ENCODE assay signal across 18 mouse cellular contexts in genomic region chr10:126337426-126337825, GRCm38 (mm10).
DNase-seq lines count a peak whose midpoint lies in the region; ATAC-seq and TF ChIP-seq lines count a peak whose summit lies in the region.
"Had no signal": no experiment of that assay in that cellular context is flagged by ENCODE, and none has a peak within 500 bp of the region (broad histone marks: within the 10 kb centered on the region; RNA-seq: fewer than 3 reads in every experiment).

No protein-coding gene starts in this region.

- H3K27me3 ChIP-seq in heart, adult 2 months (ENCODE audit: control insufficient read depth, insufficient read depth, low read length), result no peaks in the 10 kb centered on the region
- H3K27me3 ChIP-seq in liver, embryonic 14.5 days (ENCODE audit: control insufficient read depth, insufficient read depth, low read length), result no peaks in the 10 kb centered on the region
- no peaks in the 10 kb centered on the region for H3K27me3 ChIP-seq in liver, embryonic 11.5 days (replicated peaks; ENCODE audit: control insufficient read depth, insufficient read depth, low read length)
- no peaks in the 10 kb centered on the region for H3K27me3 ChIP-seq in MEL (ENCODE audit: control insufficient read depth in 1 of 2, insufficient read depth in 2 of 2, low read length in 2 of 2)
- H3K27me3 ChIP-seq: liver, embryonic 13.5 days had no signal

- peak; percentile 5 for TF ChIP-seq RAD21 in MEL (IDR thresholded peaks at IDR 0.05; ENCODE audit: low read depth, low read length)

- H3K9me3 ChIP-seq in liver, embryonic 14.5 days (ENCODE audit: control insufficient read depth, low read length), result no peaks in the 10 kb centered on the region; the same call in 1 of the 2 replicates
- H3K9me3 ChIP-seq in liver, embryonic 11.5 days (ENCODE audit: control insufficient read depth, low read length), result peaks cover 6% of the 10 kb centered on the region; the same call in 1 of the 2 replicates
- H3K9me3 ChIP-seq in MEL (replicated peaks; ENCODE audit: insufficient read depth, low read length), result no peaks in the 10 kb centered on the region

- H3K36me3 ChIP-seq in heart, adult 2 months (ENCODE audit: control insufficient read depth, insufficient read depth, low read length), result no peaks in the 10 kb centered on the region
- no peaks in the 10 kb centered on the region for H3K36me3 ChIP-seq in liver, embryonic 14.5 days (replicated peaks; ENCODE audit: control insufficient read depth, insufficient read depth, low read depth)
- no peaks in the 10 kb centered on the region for H3K36me3 ChIP-seq in liver, embryonic 11.5 days (ENCODE audit: control insufficient read depth, insufficient read depth, low read length)
- no peaks in the 10 kb centered on the region for H3K36me3 ChIP-seq in MEL (ENCODE audit: control insufficient read depth in 1 of 2, insufficient read depth in 2 of 2, low read length in 2 of 2)
- H3K36me3 ChIP-seq: heart, embryonic 13.5 days; hindbrain, embryonic 15.5 days; liver, embryonic 13.5 days had no signal

- 65% methylated on average over 4 of the region's 4 CpGs for WGBS in heart, adult 2 months
- WGBS in liver, embryonic 14.5 days (ENCODE audit: insufficient replicate concordance), result 49% methylated on average over 4 of the region's 4 CpGs
- WGBS in liver, embryonic 11.5 days, result 62% methylated on average over 4 of the region's 4 CpGs

- no peak for DNase-seq in heart, adult 2 months
- DNase-seq in heart, postnatal 36 days, result no peak
- no peak for DNase-seq in liver, embryonic 14.5 days (ENCODE audit: low read depth in 3 of 3, low spot score in 3 of 3)
- DNase-seq in liver, embryonic 11.5 days (ENCODE audit: low spot score), result no peak
- peak; percentile 7 for DNase-seq in MEL (ENCODE audit: low read depth, low spot score)
- no peak for DNase-seq in brain, embryonic 14.5 days (ENCODE audit: low read depth)
- DNase-seq in cerebellum, adult 11 months, result no peak
- DNase-seq: adrenal gland, postnatal 14 days; cerebellum, adult 11-12 months; cerebellum, postnatal 14 days; kidney, adult 11 months; kidney, postnatal 25 days; liver, embryonic 13.5 days; thymus, postnatal 25 days had no signal

- no peak overlapping the region for H3K4me3 ChIP-seq in heart, adult 2 months
- no peak overlapping the region for H3K4me3 ChIP-seq in liver, embryonic 14.5 days (ENCODE audit: insufficient read depth in 1 of 2, low read depth in 2 of 2, low read length in 2 of 2)
- H3K4me3 ChIP-seq in liver, embryonic 11.5 days (ENCODE audit: low read depth, low read length), result no peak overlapping the region
- H3K4me3 ChIP-seq in MEL (ENCODE audit: control insufficient read depth in 1 of 2, insufficient read depth in 1 of 2, low read depth in 2 of 2, low read length in 2 of 2), result no peak overlapping the region
- H3K4me3 ChIP-seq: heart, embryonic 13.5 days; hindbrain, embryonic 15.5 days; liver, embryonic 13.5 days had no signal

- TF ChIP-seq POLR2A in heart, adult 2 months (IDR thresholded peaks at IDR 0.05; ENCODE audit: insufficient read depth, low read depth, low read length), result no peak
- TF ChIP-seq POLR2A in MEL (IDR thresholded peaks at IDR 0.05; ENCODE audit: control insufficient read depth in 1 of 2, insufficient read depth in 1 of 2, low read depth in 1 of 2, low read length in 2 of 2, poor library complexity in 1 of 2), result no peak
- no peak for TF ChIP-seq POLR2A in brain, embryonic 14.5 days (IDR thresholded peaks at IDR 0.05; ENCODE audit: borderline replicate concordance, extremely low read depth, insufficient read depth, insufficient read length, poor library complexity, severe bottlenecking)

- intact Hi-C loops in heart, adult 2 months (cut with DNase I), result loop anchor here (10.0 kb wide), 1 partner anchor 553 kb away; no protein-coding TSS in a partner anchor
- intact Hi-C loops in heart, postnatal 36 days (cut with DNase I), result loop anchor here (10.0 kb wide), 1 partner anchor 197 kb away; no protein-coding TSS in a partner anchor

- no peak overlapping the region for H3K4me2 ChIP-seq in liver, embryonic 14.5 days (ENCODE audit: low read depth)
- no peak overlapping the region for H3K4me2 ChIP-seq in liver, embryonic 11.5 days
- H3K4me2 ChIP-seq: heart, embryonic 13.5 days; hindbrain, embryonic 15.5 days; liver, embryonic 13.5 days had no signal

- TF ChIP-seq CTCF in heart, adult 2 months (IDR thresholded peaks at IDR 0.05), result peak; percentile 38
- peak; percentile 60 for TF ChIP-seq CTCF in liver, embryonic 14.5 days (IDR thresholded peaks at IDR 0.05; ENCODE audit: low read depth)
- peak; percentile 18 to 37 (median 32); a peak in 5 of 6 replicates for TF ChIP-seq CTCF in MEL (IDR thresholded peaks at IDR 0.05 in 2 of 3, conservative IDR thresholded peaks at IDR 0.05 in 1 of 3; ENCODE audit: control insufficient read depth in 1 of 3, insufficient read depth in 1 of 3, low read depth in 2 of 3, low read length in 3 of 3, poor library complexity in 1 of 3, severe bottlenecking in 1 of 3)
- peak; percentile 31; the same call in 1 of the 2 replicates for TF ChIP-seq CTCF in brain, embryonic 14.5 days (IDR thresholded peaks at IDR 0.05; ENCODE audit: borderline replicate concordance, extremely low read depth, insufficient read depth, insufficient read length)

- H3K79me2 ChIP-seq in heart, adult 2 months (replicated peaks; ENCODE audit: control insufficient read depth, insufficient read depth, low read length), result no peaks in the 10 kb centered on the region
- no peaks in the 10 kb centered on the region for H3K79me2 ChIP-seq in MEL (ENCODE audit: control insufficient read depth, insufficient read depth, low read length, poor library complexity)

- H3K27ac ChIP-seq in heart, adult 2 months, result no peak overlapping the region
- H3K27ac ChIP-seq in liver, embryonic 14.5 days, result no peak overlapping the region
- no peak overlapping the region for H3K27ac ChIP-seq in liver, embryonic 11.5 days (ENCODE audit: low read depth, low read length)
- H3K27ac ChIP-seq in MEL (ENCODE audit: control insufficient read depth, low read depth, low read length), result no peak overlapping the region
- H3K27ac ChIP-seq: heart, embryonic 13.5 days; hindbrain, embryonic 15.5 days; liver, embryonic 13.5 days had no signal

- ATAC-seq in liver, embryonic 14.5 days (ENCODE audit: insufficient read depth), result no peak
- ATAC-seq in liver, embryonic 11.5 days (replicated peaks; ENCODE audit: low FRiP score), result no peak
- ATAC-seq: forebrain, embryonic 16.5 days; midbrain, embryonic 16.5 days had no signal

- H3K4me1 ChIP-seq in heart, adult 2 months (ENCODE audit: control insufficient read depth, insufficient read depth, low read length), result no peaks in the 10 kb centered on the region
- H3K4me1 ChIP-seq in liver, embryonic 14.5 days (replicated peaks; ENCODE audit: control insufficient read depth in 2 of 2, insufficient read depth in 2 of 2, low read length in 1 of 2), result no peaks in the 10 kb centered on the region
- no peaks in the 10 kb centered on the region for H3K4me1 ChIP-seq in liver, embryonic 11.5 days (replicated peaks; ENCODE audit: control insufficient read depth, insufficient read depth, low read length)
- no peaks in the 10 kb centered on the region for H3K4me1 ChIP-seq in MEL (ENCODE audit: control insufficient read depth in 1 of 2, insufficient read depth in 2 of 2, low read length in 2 of 2)
- H3K4me1 ChIP-seq: heart, embryonic 13.5 days; hindbrain, embryonic 15.5 days; liver, embryonic 13.5 days had no signal

- H3K9ac ChIP-seq in heart, adult 2 months (ENCODE audit: low read depth, low read length), result no peak overlapping the region
- no peak overlapping the region for H3K9ac ChIP-seq in liver, embryonic 14.5 days (replicated peaks)
- no peak overlapping the region for H3K9ac ChIP-seq in liver, embryonic 11.5 days (ENCODE audit: low read depth, low read length)
- no peak overlapping the region for H3K9ac ChIP-seq in MEL (ENCODE audit: control insufficient read depth, low read depth, low read length, poor library complexity, severe bottlenecking)
- H3K9ac ChIP-seq: heart, embryonic 13.5 days; hindbrain, embryonic 15.5 days; liver, embryonic 13.5 days had no signal

- no peak for TF ChIP-seq EP300 in heart, adult 2 months (IDR thresholded peaks at IDR 0.05; ENCODE audit: insufficient read depth, low read depth, low read length)
- no peak for TF ChIP-seq EP300 in liver, embryonic 14.5 days (IDR thresholded peaks at IDR 0.05; ENCODE audit: low read depth)
- no peak for TF ChIP-seq EP300 in MEL (IDR thresholded peaks at IDR 0.05; ENCODE audit: low read depth in 1 of 2, low read length in 2 of 2)

TF ChIP-seq in MEL, 35 proteins besides CTCF, POLR2A, EP300 and RAD21:
- TF ChIP-seq MYC (IDR thresholded peaks at IDR 0.05; ENCODE audit: low read depth, low read length), result no peak
- no peak for TF ChIP-seq MAZ (IDR thresholded peaks at IDR 0.05; ENCODE audit: low read depth, low read length)
- TF ChIP-seq NELFE (IDR thresholded peaks at IDR 0.05; ENCODE audit: low read depth, low read length), result no peak
- no peak for TF ChIP-seq UBTF (IDR thresholded peaks at IDR 0.05; ENCODE audit: borderline replicate concordance, insufficient read depth, low read depth, low read length)
- TF ChIP-seq ZKSCAN1 (IDR thresholded peaks at IDR 0.05; ENCODE audit: low read depth, low read length), result no peak
- no peak for TF ChIP-seq CHD2 (IDR thresholded peaks at IDR 0.05; ENCODE audit: low read length)
- TF ChIP-seq SMC3 (IDR thresholded peaks at IDR 0.05; ENCODE audit: low read depth, low read length), result no peak
- no peak for TF ChIP-seq MAX (IDR thresholded peaks at IDR 0.05; ENCODE audit: low read length)
- no peak for TF ChIP-seq TCF12 (IDR thresholded peaks at IDR 0.05; ENCODE audit: low read depth, low read length)
- no peak for TF ChIP-seq E2F4 (IDR thresholded peaks at IDR 0.05; ENCODE audit: borderline replicate concordance, low read depth, low read length)
- no peak for TF ChIP-seq MXI1 (IDR thresholded peaks at IDR 0.05; ENCODE audit: low read depth, low read length)
- no peak for TF ChIP-seq USF1 (IDR thresholded peaks at IDR 0.05; ENCODE audit: low read depth, low read length)
- TF ChIP-seq NRF1 (IDR thresholded peaks at IDR 0.05; ENCODE audit: insufficient read depth, low read depth, low read length, poor library complexity, severe bottlenecking), result no peak
- no peak for TF ChIP-seq GABPA (IDR thresholded peaks at IDR 0.05; ENCODE audit: low read depth, low read length)
- TF ChIP-seq GATA1 (IDR thresholded peaks at IDR 0.05; ENCODE audit: low read depth, low read length), result no peak
- no peak for TF ChIP-seq ETS1 (IDR thresholded peaks at IDR 0.05; ENCODE audit: low read depth, low read length)
- no peak for TF ChIP-seq JUND (IDR thresholded peaks at IDR 0.05; ENCODE audit: low read depth, low read length)
- TF ChIP-seq ELF1 (IDR thresholded peaks at IDR 0.05; ENCODE audit: low read depth, low read length), result no peak
- TF ChIP-seq HCFC1 (IDR thresholded peaks at IDR 0.05; ENCODE audit: low read depth, low read length), result no peak
